Mouse (Mus musculus) inflammation-experienced regulatory T-cells, adult 6 months (primary cell): ENCODE data around the gene Ptcd2. TPM values are rescaled to one million over a fixed set of nuclear protein-coding genes. Genes with fewer than 3 reads are reported as not detected.

Experiments used
- ATAC-seq: one replicate; pipeline ENCODE4 v1.8.0; 2017
- polyA plus RNA-seq, 3 experiments: library from polyadenylated mRNA; unstranded; fragments of 100-300 nt; shearing (Covaris generic); gene quantifications; one replicate each; pipeline ENCODE4 v1.2.1; 2017

Gene Ptcd2
- 10 to 100 TPM; 52.3 to 62.0 (median 56.7) TPM for polyA plus RNA-seq

DNA sequence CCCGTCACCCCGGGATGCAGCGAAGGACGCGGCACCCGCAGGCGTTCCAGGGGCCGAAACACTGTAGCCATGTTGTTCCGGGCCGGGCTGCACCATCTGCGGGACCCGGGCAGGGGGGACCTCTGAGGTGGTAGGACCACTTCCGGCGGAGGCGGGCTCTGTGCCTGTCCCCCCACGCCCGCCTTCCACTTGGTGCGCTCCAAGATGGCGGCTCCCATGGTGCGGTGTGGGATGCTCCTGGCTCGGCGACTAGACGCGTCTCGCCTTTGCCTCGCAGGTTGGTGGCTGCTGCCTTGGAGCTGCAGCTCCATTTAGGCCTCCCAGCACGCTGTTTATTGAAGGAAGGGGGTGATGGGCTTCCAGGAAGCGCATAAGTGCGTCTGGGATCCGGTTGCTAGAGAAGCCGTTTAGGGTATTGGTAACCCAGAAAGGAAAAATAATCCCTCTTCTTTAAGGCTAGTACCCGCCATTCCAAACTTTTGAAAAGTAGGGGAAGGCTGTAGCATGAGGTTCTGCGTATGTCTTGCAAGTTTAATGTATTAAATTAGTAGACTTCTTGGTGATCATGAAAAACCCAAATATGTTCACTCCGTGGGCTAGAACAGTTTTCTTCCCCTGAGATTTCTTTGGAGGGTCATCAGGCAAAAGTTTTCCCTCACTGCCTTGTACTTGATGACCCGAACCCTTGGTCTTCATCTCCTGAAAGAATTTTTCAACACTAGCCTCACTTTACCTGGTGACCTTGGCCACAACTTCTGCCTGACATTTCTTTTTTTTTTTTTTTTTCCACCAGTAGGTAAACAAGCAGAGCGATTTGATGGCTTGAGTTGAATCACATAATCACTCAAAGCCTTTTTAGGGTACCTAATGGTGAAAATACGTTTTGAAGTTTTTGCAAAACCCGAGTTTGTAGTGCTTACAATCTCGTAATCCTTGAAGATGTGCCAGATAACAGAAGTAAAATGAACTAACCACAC, at the start of gene Ptcd2, which contains the start of gene Mrps27:
Gene Ptcd2, minus strand, starts transcription at position 107 of the 977 bp plus-strand sequence.
Gene Mrps27, plus strand, starts transcription at position 188 of the 977 bp plus-strand sequence.
- peak; percentile 98 for ATAC-seq

DNA sequence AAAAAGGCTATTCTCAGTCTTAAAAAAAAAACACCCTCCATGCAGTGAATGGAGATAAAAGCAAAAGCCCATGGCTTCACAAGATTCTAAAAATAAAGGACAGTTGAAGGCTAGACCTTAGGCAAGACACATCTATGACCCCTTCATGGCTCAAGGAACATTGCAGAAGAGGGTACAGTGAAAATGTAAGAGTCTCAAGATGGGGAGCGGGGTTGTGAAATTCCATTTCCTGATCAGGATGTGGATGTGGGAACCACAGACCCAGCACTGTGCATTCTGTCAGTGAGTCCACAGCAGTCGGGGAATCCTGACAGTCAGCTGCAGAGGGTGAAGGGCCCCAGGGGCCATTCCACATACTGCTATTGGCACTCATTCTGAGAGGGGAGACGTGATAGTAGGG, 48.6 kb upstream of the Ptcd2 start:
- ATAC-seq, result no peak

DNA sequence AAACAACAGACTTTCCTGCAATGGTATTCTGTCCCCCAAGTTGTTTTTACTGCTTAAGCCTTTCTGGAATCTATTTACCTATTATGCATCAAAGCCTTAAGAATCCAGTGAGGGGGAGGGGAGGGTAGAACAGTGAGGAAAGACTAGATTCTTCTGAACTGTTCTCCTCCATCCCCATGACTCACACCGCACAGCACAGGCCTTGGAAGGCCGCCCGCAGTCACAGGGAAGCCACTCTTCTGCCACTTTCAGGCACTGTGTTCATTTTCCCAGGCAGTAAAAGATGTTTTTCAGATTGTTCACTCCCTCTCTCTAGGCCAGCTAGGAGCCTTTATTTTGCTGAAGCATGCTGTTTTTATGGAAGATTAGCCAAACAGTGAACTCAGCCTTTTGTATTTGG, 46.9 kb upstream of the Ptcd2 start:
- ATAC-seq, result no peak

DNA sequence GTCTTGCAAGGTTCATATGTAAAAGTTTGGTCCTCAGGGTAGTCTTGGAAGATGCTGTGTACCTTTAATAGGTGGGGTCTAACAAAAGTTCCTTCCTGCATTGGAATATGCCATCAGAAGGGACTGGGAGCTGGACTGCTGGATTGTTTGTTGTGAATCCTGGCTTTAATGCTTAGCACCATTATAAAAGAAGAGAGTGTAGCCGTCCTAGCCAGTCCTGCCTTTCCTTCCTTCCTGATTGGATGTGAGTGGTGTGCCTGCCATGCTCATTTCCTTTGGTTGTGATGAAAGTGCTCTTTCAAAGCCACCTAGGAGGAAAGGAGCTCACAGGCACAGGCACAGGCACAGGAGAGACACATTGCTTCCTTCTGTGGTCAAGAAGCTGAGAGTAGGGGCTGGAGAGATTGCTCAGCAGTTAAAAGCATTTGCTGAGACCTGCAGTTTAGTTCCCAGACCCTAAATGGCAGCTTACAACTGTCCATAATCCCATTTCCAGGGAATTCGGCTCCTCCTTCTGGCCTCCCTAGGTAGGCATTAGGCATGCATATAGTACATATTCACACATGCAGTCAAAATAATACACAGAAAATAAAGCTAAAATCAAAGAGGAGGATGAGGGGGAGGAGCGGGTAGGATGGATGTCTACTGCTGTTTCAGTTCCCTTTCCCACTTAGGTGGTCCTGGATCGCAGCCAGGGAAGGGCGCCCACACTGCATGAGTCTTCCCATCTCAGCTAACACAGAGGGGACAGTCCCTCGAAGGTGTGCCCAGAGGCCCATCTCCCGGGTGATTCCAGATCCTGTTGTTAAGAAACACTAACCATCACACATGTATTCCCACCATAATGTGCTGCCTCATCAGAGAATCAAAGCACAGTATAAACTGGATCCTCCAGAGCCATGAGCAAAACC, 43.7 kb upstream of the Ptcd2 start:
- no peak for ATAC-seq

DNA sequence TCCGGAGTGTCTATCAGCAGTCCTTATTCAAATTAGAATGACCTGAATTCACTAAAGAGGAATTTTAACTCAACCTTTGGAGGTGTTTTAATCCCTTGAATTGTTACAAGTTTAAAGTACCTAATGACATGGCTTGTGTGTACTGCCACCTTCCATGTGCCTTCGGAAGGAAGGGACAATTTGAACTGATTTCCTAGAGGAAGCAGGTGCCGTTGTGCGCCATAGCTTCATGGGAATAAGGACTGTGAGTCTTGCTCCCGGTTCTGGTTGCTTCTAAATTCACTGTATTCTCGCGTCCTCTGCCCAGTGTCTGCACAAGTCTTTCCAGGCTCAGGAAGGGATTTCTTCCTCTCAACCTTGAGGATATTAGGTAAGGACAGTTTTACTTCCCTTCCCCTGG, 41.8 kb upstream of the Ptcd2 start:
- ATAC-seq, result no peak

DNA sequence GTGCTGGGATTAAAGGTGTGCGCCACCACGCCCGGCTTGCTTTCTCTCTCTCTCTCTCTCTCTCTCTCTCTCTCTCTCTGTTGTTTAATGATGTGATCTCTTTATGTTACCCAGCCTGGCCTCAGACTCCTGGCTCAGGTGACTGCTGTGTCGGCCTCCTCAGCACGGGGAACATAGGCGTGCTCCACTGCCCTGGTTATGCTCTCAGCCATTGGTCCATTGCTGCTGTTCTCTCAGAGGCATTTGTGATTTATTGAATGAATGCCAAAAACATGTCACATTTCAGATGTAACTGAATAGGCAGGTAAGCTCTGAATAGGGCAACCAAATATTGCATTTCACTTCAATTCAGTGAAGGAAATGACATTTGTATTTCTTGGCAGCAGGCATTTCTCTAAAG, 41.4 kb upstream of the Ptcd2 start:
- ATAC-seq, result no peak

DNA sequence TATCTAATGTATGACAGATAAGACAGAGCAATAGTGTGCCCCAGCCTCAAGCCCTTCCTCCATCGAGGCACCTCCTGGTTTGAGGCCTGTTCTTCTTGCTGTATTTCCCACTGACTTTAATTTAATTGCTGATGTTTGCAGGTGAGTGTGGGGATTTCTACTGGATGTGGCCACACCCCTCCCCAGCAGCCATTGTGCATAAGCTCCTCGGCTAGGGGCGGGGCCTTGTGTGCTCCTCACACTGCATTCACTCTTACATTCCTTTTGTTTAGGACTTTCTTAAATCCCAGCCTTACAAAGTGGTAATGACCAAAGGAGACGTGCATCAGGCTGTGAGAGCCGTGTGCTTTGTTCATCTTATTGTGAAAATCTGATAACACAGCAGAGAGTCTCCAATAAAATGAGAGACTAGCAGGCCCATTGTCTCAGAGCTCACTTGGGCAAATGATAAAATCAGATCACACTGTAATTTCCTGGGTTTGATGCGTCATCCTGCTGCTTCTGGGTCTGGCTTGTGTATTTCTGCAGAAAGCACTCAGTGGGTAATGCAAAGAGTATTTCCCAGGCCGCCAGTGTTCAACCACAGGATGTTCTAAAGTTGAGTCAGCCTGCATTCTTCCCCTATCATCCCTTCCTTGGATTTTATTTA, 40.2 kb upstream of the Ptcd2 start:
- ATAC-seq, result peak; percentile 60

DNA sequence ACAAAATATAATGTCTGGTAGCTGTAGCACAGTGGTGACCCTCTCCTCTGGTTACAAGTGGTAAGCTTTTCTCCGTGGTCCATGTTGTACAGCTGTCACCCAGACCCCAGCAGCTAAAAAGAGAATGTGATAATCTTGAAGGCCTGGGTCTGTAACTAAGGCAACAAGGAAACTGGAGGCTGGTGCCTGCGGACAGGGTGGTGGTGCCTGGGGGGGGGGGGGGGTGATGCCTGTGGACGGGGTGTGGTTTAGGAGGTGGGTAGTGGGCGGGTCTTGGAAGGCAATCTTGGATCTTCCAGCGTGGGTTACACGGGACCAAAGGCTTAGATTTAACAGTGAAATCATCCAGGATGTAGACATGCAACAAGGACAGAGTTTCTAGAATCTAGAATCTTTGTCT, 37.9 kb upstream of the Ptcd2 start:
- no peak for ATAC-seq

DNA sequence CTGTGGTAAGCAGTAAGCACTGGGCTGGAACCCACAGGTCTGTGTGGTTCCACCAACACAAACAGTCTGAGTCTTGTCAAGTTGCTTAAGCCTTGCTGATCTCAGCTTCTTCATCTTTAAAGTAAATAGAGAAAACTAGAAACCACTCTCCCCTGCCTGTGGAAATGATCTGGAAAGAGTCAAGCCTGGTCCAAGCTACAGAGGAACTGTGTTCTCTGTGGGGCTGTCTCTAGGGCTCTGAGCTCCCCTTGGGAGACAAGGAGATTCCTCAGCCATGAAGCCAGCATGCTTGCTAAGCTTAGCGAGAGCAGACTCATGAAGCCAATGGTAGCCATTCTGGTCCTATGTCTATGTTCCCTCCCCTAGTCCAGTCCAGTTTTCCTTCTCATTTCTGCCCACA, 33.7 kb upstream of the Ptcd2 start:
- no peak for ATAC-seq

DNA sequence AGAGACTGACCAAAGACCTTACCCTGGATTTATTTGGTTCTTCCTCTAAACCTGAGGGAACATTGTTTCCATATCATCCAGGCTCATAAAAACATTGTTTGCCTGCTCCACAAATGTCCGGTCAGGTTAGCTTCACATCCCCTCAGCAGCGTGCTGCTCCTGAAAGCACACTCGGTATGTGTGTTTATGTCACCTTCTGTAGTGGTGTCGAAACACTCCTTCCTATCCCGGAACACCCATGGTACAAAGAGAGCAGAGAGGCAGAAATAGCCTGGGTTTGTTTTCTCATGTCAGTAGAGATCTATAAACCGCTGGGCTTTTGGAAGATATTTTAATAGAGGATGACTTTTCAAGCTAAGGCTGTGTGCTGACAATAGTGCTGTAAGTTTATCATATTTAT, 32.5 kb upstream of the Ptcd2 start:
- no peak for ATAC-seq

DNA sequence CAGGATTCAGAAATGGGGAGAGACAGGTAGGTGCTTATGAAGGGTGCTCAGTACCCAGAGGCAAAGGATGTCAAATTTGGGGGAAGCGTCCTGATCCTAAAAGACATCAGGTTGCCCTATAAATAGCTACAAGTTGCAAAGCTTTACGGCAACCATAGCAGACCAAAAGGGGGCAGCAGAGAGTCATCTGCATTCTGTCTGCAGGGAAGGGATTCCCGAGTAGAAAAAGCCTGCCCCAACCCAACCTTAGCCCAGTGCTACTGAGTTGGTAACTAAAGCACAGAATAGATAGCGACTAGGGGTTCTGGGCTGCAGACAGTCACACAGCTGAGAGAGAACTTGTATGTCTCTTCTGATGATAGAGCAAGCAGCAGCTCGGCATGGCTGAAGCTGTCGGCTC, 31.0 kb upstream of the Ptcd2 start:
- ATAC-seq, result peak; percentile 48

DNA sequence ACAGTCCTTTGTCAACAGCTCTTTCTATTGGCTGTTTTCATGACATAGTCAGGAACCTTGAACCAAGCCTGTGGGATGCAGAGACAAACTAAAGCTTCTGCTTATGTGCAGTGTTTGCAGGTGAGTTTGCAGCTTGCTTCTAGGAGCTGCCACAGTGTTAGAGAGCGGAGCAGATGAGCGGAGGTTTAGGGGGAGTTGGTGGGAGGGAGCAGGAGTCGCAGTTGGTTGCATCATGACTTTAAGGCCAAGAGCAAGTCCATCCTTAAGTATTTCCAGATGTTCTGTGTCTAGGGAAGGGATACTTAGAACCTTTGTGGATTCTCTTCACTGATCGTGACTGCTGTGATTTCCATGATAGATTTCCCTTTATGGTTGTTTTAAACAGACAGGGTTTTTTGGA, 29.7 kb upstream of the Ptcd2 start:
- ATAC-seq, result no peak

DNA sequence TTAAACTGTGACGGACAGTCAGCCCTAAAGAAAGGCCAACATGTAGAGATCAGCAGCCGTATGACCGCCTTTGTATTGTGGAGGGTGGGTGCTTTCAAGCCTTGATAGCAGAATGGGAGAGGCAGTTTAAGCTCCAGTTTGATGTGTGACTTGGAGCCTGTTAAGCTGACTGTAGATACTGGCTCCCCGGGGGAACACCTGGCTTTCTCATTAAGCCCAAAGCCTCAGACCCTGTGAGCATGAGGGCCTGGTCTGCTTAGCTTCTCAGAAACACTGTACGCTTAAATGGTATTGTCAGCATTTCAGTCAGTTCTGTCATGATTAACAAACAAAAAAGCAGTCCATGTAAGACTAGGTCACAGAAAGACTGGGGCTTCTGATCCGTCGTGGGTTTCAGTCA, 29.2 kb upstream of the Ptcd2 start:
- no peak for ATAC-seq

DNA sequence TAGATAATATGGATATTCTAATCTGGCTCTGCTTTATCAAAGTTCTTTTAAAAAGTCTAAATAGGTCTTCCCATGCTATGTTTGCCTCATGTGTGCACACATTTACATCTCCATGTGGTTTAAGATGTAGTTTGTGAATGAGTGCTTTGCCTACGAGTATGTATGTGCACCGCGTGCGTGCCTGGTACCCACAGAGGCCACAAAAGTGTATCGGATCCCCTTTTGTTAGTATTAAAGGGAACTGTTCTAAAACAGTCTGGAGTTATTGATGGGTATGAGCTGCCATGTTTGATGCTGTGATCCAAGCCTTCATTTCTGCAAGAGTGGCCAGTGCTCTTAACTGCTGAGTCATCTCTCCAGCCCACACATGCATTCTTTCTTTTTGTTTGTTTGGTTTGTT, 26.8 kb upstream of the Ptcd2 start:
- no peak for ATAC-seq

DNA sequence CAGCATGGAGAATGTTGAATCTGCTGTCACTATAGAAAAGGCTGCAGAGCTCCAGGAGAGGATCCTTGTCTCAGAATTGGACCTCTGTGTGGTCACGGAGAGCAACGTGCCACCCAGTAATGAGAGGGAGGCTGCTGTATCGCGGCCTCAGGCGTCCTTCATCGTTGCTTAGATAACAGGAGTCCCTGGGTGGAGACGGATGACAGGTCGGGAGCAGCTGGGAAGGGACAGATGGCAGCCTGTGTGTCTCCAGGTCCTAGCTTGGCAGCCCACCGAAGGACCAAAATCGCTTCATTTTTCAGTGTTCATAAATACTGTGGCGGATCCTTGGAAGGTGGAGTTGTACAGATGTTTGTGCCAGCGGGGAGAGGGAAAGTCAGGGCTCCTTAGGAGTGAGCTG, 24.6 kb upstream of the Ptcd2 start:
- no peak for ATAC-seq

DNA sequence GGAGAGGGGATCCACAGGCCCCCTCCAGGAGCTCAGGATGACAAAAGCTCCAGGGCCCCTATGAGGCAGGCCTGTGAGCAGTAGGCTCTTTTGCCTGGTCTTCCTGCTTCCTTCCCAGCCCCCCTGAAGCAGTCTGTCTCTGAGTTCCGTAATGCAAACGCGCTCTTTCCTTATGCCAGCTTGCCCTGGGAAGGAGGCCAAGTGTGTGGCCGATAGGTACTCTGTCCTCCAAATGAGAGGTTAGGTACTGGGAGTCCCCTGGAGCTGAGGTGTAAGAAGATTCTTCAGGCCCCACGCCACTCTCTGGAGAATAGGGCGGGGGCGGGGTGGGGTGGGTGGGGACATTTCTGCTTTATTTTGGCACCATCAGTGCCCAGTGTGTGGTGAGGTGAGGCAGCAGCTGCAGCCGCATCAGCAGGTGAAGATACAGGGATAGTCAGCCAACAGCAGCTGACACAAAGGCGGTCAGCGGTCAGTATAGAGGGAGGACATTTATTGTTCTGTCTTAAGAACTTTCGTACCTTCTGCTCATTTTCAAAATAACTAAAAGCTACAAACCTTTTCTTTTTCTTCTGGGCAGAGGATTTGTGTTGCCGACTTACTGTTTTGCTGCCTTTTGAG, 23.2 kb upstream of the Ptcd2 start:
- ATAC-seq, result no peak

DNA sequence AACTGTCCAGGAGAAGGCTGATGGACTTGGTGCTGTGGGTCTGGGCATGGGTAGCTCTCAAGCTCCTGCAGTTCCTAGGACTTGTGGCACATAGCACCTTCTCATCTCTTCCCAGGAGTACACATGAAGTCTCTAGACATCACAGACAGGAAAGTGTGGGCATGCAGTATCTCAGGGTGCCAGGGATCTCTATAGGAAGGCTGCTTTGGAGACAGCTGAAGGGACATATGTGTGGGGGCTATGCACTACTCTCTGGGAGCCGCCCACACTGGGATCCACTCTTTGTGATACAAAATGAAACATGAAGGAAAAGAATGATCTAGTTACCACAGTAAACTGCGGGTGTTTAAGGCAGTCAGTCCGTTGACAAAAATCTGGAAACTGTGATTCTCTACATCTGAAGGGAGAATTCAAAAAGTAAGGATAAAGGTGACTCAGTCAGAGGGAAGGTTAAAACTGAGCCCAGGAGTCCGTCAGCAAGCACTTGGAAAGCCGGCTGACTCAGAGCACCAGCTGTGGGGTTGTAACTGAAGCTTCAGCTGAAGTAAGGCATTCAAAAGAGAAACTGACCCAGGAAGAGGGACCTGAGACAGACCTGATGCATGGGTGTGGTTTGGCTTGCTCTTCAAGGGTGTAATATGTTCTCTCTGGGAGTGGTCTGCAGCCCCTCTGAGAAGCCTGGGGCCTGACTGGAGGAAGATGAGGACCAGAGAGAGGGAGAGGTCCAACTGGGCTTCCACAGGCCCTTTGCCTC, 22.1 kb upstream of the Ptcd2 start:
- ATAC-seq, result no peak

DNA sequence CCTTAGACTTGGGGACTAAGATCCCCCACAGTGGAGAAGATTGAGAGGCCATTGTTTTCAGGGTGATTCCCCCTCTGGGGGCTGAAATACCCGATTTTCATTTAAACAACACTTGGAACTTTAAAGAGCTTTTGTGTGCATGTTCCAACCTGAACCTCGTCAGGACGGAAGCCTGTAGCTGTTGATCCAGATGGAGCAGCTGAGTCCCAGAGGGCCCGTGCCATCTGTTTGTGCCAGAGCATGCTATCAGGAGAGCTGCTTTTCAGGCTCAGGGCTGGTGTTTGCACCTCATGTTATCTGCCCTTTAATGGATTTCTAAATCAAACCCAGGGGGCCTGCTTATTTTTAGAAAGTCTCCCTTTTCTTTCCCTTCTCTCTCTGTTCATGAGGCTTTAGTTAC, 19.4 kb upstream of the Ptcd2 start:
- ATAC-seq, result no peak

DNA sequence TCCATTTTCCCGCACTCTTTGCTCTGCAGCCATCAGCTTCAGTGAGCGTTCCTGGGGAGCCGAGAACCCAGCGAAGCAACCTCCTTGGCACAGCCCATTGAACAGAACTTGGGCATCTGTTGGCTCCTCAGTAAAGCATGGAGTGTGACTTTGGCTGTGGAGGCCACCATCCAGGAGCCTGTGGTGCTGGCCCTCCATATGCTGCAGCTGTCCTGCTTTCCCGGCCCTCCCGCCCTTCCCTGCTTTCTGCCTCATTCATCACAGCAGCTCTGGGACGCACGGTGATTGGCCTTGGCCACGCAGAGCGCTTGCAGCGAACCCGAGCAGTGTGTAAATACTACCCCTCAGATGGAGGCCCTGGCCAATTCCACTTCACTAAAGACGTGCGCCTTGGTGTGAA, 14.4 kb upstream of the Ptcd2 start:
- ATAC-seq, result no peak

DNA sequence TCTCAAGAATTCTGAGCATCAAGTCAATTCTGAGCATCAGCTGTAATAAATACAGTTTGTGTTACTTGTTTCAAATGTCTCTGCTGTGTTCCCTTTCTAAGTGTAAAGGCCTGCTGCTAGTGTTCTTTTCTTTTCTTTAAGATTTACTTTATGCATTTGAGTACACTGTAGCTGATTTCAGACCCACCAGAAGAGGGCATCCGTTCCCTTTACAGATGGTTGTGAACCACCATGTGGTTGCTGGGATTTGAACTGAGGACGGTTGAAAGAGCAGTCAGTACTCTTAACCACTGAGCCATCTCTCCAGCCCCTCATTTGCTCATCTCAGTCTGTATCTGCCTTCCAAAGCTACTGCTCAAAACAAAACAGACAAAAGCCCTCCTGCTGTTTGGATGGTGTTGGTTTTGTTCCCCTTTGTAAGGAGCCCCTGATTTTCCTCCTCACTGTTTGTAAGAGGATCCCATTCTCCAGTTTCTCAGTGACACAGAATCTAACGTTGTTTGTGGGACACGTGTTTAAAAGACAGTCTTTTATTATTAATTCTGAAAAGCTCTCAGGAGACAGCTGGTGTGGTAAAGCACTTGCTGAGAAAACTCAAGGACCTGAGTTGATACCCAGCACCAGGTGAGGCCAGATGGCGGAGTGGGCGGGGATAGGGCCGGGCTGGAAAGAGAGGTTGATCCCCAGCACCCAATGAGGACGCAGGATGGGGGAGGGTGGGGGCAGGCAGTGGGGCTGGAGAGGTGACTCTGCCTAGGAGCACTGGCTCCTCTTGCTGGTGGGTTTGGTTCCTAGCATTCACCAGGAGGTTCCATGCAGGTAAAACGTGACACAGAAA, 12.1 kb upstream of the Ptcd2 start:
- ATAC-seq, result no peak

DNA sequence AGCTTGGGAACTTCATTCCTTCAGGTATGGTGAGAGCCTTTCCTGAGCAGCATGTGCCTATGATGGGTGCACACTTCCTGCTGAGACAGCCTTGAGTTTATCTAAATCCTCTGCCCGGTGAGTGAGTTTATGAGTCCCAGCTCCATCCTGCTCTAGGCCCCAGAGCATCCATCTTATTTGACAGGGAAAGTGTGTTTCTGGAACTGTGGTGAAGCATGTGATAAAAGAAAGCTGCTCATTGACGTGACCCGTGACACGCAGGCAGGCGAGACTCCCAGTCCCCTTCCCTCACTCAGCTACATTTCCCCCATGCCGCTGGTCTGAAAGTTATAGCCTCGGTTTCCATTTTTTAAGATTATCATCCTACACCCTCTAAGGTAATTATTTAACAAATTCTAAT, 11.4 kb upstream of the Ptcd2 start:
- ATAC-seq, result no peak
